Mouse (Mus musculus) neural tube, embryonic 15.5 days (tissue): Measurements from ENCODE around the gene Ola1. TPM values are rescaled to one million over a fixed set of nuclear protein-coding genes. Genes with fewer than 3 reads are reported as not detected.

Source experiments
- ATAC-seq: fragments of 200-750 bp; cut with Nextera tagmentation; 2 replicates; pipeline ENCODE4 v1.8.0; 2017; ENCODE audit warnings: mild to moderate bottlenecking, moderate TSS enrichment, moderate library complexity; ENCODE audit not compliant: low FRiP score
- H3K27ac ChIP-seq: fragments of 300-500 bp; sonication (generic); replicated peaks from 2 replicates; pipeline ENCODE4 v1.5.1; 2015; ENCODE audit warnings: mild to moderate bottlenecking, inconsistent platforms
- H3K27me3 ChIP-seq: fragments of 300-500 bp; sonication (generic); replicated peaks from 2 replicates; pipeline ENCODE4 v1.6.1; 2015; ENCODE audit warnings: inconsistent platforms
- H3K36me3 ChIP-seq: fragments of 300-500 bp; sonication (generic); 2 replicates; pipeline ENCODE4 v1.6.1; 2015; ENCODE audit warnings: inconsistent platforms
- H3K4me1 ChIP-seq: fragments of 300-500 bp; sonication (generic); 2 replicates; pipeline ENCODE4 v1.6.1; 2015; ENCODE audit warnings: inconsistent platforms
- H3K4me2 ChIP-seq: fragments of 300-500 bp; sonication (generic); 2 replicates; pipeline ENCODE4 v1.6.1; 2015; ENCODE audit warnings: inconsistent platforms, mild to moderate bottlenecking, moderate library complexity
- H3K4me3 ChIP-seq: fragments of 300-500 bp; sonication (generic); replicated peaks from 2 replicates; pipeline ENCODE4 v1.5.1; 2015; ENCODE audit warnings: mild to moderate bottlenecking, inconsistent platforms
- H3K9ac ChIP-seq: fragments of 300-500 bp; sonication (generic); replicated peaks from 2 replicates; pipeline ENCODE4 v1.6.1; 2015; ENCODE audit warnings: mild to moderate bottlenecking, inconsistent platforms
- H3K9me3 ChIP-seq: fragments of 300-500 bp; sonication (generic); replicated peaks from 2 replicates; pipeline ENCODE4 v1.6.1; 2016; ENCODE audit warnings: inconsistent platforms
- WGBS: fragments of 180-500 bp; shearing (Covaris S2); methylation state at CpG from one replicate; pipeline ENCODE4 v1.1.7; 2015; ENCODE audit warnings: mixed read lengths; 5-methylcytosine and 5-hydroxymethylcytosine counted together
- polyA plus RNA-seq: library from polyadenylated mRNA; unstranded; fragments of >200 nt; fragmentation: Nextera tagmentation; extraction: Ambion mirVana; gene quantifications from 2 replicates; pipeline ENCODE4 v1.2.1, GENCODE M21; 2015

The Ola1 gene
- polyA plus RNA-seq, 1 experiment from 2014 or later = 117 TPM

DNA sequence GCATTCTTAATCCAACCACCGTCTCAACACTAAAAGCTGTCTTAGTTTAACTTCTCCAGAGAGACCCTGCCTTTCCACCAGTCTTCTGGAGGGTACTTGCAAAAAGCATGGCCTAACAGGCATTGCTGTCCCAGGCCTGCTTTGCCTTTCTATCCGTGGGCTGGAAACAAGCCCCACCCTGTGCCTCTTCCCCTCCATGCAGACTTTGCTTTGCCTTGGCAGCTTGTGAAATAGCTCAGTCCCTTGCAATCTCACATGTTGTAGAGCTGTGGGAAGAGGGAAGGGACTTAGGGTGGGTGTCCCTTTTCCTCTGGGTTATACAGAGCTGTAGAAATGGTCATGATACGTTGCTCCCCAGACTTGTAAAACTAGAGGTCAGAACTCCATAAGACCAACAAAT is 12.4 kb upstream of the Ola1 start:
- H3K9me3 ChIP-seq = no peaks in the 10 kb centered on the region
- WGBS = 55% methylated on average over 3 of the region's 3 CpGs

DNA sequence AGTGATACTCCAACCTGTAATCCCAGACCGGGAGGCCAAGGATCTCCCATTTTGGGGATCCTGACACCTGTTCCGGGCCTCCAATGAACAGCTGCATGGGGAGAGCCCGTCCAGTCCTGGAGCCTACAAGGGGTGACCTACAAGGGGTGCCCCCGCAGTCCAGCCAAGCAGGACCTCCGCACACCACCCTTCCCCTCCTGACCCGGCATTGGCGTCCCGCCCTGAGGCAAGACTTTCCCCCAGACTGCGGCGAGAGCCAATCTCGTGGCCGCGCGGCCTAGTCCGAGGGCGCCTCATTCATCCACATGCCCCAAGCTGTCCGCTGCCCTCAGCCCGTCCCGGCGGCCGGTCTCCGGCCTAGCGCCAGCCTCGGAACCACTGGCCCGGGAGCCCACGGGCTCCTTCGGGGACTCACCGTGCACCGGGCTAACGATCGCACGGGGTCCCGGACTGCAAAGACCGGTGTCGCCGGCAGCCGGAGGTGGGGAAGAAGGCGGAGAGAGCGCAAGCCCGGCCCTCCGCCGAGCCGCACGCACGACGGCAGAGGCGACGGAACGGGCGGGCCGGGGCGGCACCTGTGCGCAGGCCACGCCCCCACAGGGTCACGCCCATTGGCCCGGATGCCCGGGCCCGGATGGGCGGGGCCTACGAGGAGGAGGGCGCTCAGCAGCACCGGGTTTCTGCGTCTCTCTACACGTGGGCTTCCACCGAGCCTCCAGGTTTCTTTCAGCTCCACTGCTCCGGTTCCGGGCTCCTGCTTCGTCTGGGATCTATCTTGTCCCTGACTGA is 4.7 kb downstream of the Ola1 start:
- Histone ChIP-seq H3K4me3 (peak overlapping the region; percentile 92), H3K9ac (peak overlapping the region; percentile 83), H3K4me2 (peak overlapping the region; percentile 88), H3K27ac (peak overlapping the region; percentile 51; the same call in 1 of the 2 replicates), H3K27me3 (no peaks in the 10 kb centered on the region), H3K4me1 (peaks cover 12% of the 10 kb centered on the region), H3K9me3 (no peaks in the 10 kb centered on the region), H3K36me3 (peaks cover 7% of the 10 kb centered on the region)
- peak; percentile 98 for ATAC-seq
- WGBS = under 1% methylated on average over 68 of the region's 68 CpGs

More for the DNA sequence above, 12.4 kb upstream of the Ola1 start:
- H3K9ac ChIP-seq = no peak overlapping the region
- no peak overlapping the region for H3K4me2 ChIP-seq
- ATAC-seq = no peak
- H3K4me3 ChIP-seq = no peak overlapping the region
- H3K27ac ChIP-seq = no peak overlapping the region
- no peaks in the 10 kb centered on the region for H3K36me3 ChIP-seq
- no peaks in the 10 kb centered on the region for H3K4me1 ChIP-seq
- H3K27me3 ChIP-seq = no peaks in the 10 kb centered on the region

DNA sequence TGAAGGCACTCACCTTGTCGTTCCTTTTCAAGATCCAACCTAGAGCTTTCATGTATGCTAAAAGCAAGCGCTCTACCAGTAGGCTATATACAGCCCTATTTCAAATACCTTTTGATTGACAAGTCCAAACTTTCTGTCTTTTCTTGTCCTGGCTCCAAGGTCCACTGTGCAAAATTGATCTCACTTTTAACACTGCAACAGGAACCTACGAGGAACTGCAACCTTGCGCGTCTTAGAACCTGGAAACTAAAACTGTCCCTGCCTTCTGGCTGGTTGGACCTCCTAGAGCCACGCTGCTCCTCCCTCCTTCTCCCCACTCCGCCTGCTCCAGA is 5.2 kb downstream of the Ola1 start:
- peaks cover 12% of the 10 kb centered on the region for H3K4me1 ChIP-seq
- no peak; the same call in 1 of the 2 replicates for ATAC-seq
- 27% methylated on average over 7 of the region's 7 CpGs for WGBS
- no peaks in the 10 kb centered on the region for H3K27me3 ChIP-seq
- H3K27ac ChIP-seq = no peak overlapping the region
- H3K4me3 ChIP-seq = peak overlapping the region; percentile 92
- no peaks in the 10 kb centered on the region for H3K9me3 ChIP-seq
- H3K36me3 ChIP-seq = peaks cover 7% of the 10 kb centered on the region
- H3K9ac ChIP-seq = peak overlapping the region; percentile 83
- peak overlapping the region; percentile 88 for H3K4me2 ChIP-seq

DNA sequence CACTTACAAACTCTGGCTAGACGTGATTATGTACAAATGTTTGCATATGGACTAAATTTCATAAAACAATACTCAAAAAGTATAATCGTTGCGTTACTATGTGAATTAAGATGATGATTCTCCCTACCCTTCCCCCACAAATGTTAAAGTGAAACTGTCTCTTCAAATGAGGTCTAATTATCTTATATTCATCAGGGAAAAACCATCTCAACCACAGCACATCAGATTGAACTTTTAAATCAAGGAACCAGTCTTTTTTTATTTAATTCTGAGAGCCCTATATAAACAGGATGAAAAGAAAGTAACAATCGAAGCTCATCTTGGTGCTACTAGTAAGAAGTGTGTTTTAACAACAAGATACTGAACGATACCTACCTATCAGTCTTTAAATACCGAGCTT is 14.4 kb downstream of the Ola1 start:
- no peak overlapping the region for H3K27ac ChIP-seq
- no peak for ATAC-seq
- no peaks in the 10 kb centered on the region for H3K4me1 ChIP-seq
- no peaks in the 10 kb centered on the region for H3K27me3 ChIP-seq
- no peaks in the 10 kb centered on the region; the same call in 1 of the 2 replicates for H3K36me3 ChIP-seq
- H3K9me3 ChIP-seq = no peaks in the 10 kb centered on the region
- no peak overlapping the region for H3K4me2 ChIP-seq
- no peak overlapping the region for H3K9ac ChIP-seq
- H3K4me3 ChIP-seq = no peak overlapping the region
- 91% methylated on average over 6 of the region's 6 CpGs for WGBS

DNA sequence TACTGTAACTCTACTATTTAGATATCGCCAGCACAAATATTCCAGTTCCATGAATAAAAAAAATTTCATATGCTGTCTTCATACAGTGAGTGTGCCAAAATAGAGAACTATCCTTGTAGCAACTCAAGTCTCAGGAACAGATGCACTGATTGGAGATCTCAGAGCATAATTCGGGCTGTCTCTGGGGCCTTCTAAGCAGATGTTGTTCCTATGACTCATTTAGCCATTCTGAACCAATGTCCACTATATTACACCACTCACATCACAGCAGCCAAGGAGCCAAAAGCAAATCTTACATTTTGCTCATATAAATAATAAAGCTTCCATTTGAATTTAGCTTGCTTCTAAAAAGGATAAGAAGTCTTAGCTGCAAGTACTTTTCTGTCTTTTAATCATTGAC is 30.2 kb downstream of the Ola1 start:
- 94% methylated on average over 2 of the region's 2 CpGs for WGBS
- no peaks in the 10 kb centered on the region for H3K4me1 ChIP-seq
- H3K9me3 ChIP-seq = no peaks in the 10 kb centered on the region
- H3K4me2 ChIP-seq = no peak overlapping the region
- no peaks in the 10 kb centered on the region for H3K27me3 ChIP-seq
- no peak overlapping the region for H3K9ac ChIP-seq
- no peaks in the 10 kb centered on the region for H3K36me3 ChIP-seq
- H3K4me3 ChIP-seq = no peak overlapping the region
- ATAC-seq = no peak
- H3K27ac ChIP-seq = no peak overlapping the region

DNA sequence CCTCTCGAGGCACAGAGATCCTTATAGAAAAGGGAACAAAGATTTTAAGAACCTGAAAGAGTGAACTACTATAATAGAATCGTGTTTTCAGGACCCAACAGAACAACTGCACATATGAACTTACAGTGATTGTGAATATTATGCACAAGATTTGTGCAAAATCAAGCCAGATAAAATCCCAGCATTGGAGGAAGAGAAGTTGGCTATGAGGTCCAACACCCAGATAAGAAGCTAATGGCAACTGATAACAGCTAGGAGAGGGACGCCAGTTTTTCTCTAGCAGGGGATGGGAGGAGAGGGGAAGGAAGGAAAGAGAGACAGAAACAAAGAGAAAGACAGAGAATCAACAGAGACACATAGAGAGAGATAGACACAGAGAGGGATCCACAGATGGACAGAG is 33.5 kb downstream of the Ola1 start:
- WGBS = 86% methylated on average over 3 of the region's 3 CpGs
- Histone ChIP-seq H3K36me3 (no peaks in the 10 kb centered on the region), H3K27ac (no peak overlapping the region), H3K4me1 (0 out of 2 replicates have a peak, but pooled peaks cover under 1% of the 10 kb centered on the region), H3K4me2 (no peak overlapping the region), H3K27me3 (no peaks in the 10 kb centered on the region), H3K9ac (no peak overlapping the region), H3K4me3 (no peak overlapping the region), H3K9me3 (no peaks in the 10 kb centered on the region)
- ATAC-seq = no peak

DNA sequence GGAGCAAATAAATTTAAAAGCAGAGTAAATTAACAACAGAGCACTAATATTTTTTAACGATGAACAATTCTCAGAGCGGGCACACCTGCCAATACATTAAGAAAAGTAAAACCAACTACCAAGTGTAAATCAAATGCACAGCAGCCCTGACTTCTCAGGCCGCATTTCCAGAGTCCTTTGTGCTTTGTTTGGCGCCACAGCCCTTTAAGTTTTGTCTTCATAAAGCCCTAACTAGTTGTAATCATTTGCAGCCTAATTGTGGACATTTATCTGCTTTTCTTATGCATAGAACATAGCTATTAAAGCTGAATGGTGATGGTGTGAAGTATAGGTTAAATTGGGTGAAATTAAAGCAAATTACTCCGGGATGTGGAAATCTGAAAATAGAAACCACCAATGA is 49.2 kb downstream of the Ola1 start:
- H3K4me1 ChIP-seq = no peaks in the 10 kb centered on the region
- H3K9ac ChIP-seq = no peak overlapping the region
- H3K36me3 ChIP-seq = no peaks in the 10 kb centered on the region
- H3K27me3 ChIP-seq = no peaks in the 10 kb centered on the region
- no peak overlapping the region for H3K4me3 ChIP-seq
- no peak for ATAC-seq
- 43% methylated on average over 5 of the region's 5 CpGs for WGBS
- no peak overlapping the region for H3K4me2 ChIP-seq
- H3K27ac ChIP-seq = no peak overlapping the region
- no peaks in the 10 kb centered on the region for H3K9me3 ChIP-seq

DNA sequence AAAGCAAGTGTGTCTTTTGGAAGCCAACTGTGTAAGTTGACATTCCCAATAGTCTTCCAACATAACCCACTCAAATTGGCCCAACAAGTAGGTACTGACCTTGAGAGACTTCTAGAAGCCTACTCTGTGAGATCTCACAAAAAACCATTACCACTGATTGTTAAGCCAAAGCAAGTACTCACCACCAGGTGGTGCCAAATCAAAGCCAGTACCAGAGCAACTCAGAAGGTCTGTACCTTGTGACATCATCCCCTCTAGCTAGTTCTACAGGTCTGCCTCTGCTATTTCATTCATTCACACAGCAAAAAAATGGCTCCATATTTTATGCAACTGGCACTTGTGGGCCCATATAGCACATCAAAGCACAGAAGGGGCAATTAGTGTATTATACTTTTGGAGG is 51.6 kb downstream of the Ola1 start:
- ATAC-seq = no peak
- Histone ChIP-seq H3K9me3 (no peaks in the 10 kb centered on the region), H3K9ac (no peak overlapping the region), H3K27me3 (no peaks in the 10 kb centered on the region), H3K27ac (no peak overlapping the region), H3K36me3 (no peaks in the 10 kb centered on the region), H3K4me2 (no peak overlapping the region), H3K4me3 (no peak overlapping the region), H3K4me1 (no peaks in the 10 kb centered on the region)

DNA sequence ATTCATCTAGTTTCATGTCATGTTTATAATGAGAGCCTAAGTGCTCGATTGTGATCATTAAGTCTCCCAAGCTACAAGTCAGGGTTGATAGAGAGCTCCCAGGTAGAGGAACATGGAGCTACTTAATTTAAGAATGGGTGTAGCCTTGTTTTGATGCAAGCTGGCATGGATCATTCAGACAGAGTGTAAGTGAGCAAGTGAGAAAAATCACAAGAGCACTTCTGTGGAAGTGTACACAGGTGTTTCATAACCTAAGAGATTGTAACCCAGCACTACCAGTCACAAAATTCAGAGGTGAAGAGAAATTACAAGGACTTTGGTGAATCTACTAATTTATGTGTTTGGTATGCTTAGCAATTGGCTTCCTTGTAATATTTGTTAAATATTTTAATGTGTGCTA is 54.1 kb downstream of the Ola1 start:
- ATAC-seq = no peak
- H3K36me3 ChIP-seq = no peaks in the 10 kb centered on the region
- H3K4me1 ChIP-seq = no peaks in the 10 kb centered on the region
- H3K4me2 ChIP-seq = no peak overlapping the region
- no peak overlapping the region for H3K27ac ChIP-seq
- no peaks in the 10 kb centered on the region for H3K9me3 ChIP-seq
- H3K27me3 ChIP-seq = no peaks in the 10 kb centered on the region
- H3K9ac ChIP-seq = no peak overlapping the region
- 84% methylated on average over 1 of the region's 1 CpGs for WGBS
- H3K4me3 ChIP-seq = no peak overlapping the region

DNA sequence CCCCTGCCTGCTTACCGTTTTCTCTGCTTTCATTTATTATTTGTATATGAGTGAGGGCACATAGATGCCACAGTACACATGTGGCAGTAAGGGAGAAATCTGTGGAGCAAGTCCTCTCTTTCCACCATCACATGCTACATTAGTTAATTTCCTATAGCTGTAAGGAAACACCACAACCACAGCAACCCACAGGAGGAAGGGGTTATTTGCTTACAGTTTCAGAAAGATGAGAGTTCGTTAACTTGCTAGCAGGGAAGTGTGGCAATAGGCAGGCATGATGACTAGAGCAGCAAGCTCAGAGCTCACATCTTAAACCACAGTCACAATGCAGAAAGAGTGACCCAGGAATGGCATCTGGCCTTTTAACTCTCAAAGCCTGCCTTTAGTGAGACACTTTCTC is 58.0 kb downstream of the Ola1 start:
- H3K36me3 ChIP-seq = peaks cover 6% of the 10 kb centered on the region
- no peak overlapping the region for H3K9ac ChIP-seq
- H3K4me2 ChIP-seq = no peak overlapping the region
- H3K9me3 ChIP-seq = no peaks in the 10 kb centered on the region
- no peak overlapping the region for H3K27ac ChIP-seq
- 0 out of 2 replicates have a peak, but pooled peaks cover 3% of the 10 kb centered on the region for H3K4me1 ChIP-seq
- 88% methylated on average over 2 of the region's 2 CpGs for WGBS
- no peak for ATAC-seq
- H3K4me3 ChIP-seq = no peak overlapping the region
- no peaks in the 10 kb centered on the region for H3K27me3 ChIP-seq

DNA sequence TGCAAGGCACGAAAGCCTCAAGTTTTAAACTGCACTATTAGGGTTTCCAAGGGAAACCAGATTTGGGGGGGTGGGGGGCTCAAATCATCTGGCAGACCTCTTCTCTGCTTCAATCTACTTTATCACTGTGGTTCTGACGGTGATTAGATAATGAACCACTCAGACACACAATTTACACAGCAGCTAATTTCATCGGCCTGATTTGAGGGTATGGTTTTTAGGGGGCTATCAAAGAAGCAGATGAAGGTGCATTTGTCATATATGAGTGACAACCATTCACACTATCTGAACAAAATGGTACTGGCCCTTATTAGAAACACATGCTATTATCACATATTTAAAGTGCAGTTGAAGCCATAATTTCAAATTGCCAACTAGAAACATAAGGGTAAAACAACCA is 61.5 kb downstream of the Ola1 start:
- Histone ChIP-seq H3K27me3 (no peaks in the 10 kb centered on the region), H3K9me3 (no peaks in the 10 kb centered on the region), H3K4me3 (no peak overlapping the region), H3K36me3 (peaks cover 11% of the 10 kb centered on the region), H3K4me1 (0 out of 2 replicates have a peak, but pooled peaks cover 3% of the 10 kb centered on the region), H3K27ac (no peak overlapping the region), H3K4me2 (no peak overlapping the region), H3K9ac (no peak overlapping the region)
- ATAC-seq = no peak
- WGBS = 72% methylated on average over 3 of the region's 3 CpGs

DNA sequence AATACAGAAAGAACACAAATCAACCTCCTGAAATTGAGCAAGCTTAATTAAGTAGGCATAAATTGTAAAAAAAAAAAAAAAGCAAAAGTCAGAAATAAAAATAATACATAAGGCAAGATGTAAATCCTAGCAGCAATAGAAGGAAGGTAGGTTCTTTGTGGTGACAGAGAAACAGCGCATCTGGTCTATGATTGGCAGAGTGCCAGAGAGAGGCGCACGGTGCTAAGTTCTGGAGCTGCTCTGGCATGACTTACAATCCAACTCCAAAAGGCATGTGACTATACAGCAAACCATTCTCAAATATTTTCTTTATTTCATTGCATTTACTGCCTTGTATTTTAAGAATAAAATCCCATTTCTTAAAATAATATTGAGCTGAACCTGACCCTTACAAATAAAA is 68.2 kb downstream of the Ola1 start:
- WGBS = 45% methylated on average over 3 of the region's 3 CpGs

More for the DNA sequence above, 68.2 kb downstream of the Ola1 start:
- H3K9me3 ChIP-seq = no peaks in the 10 kb centered on the region
- H3K27me3 ChIP-seq = no peaks in the 10 kb centered on the region
- no peak overlapping the region for H3K4me2 ChIP-seq
- no peak overlapping the region for H3K4me3 ChIP-seq
- no peak overlapping the region for H3K9ac ChIP-seq
- no peak overlapping the region for H3K27ac ChIP-seq
- no peaks in the 10 kb centered on the region for H3K4me1 ChIP-seq
- no peak for ATAC-seq
- H3K36me3 ChIP-seq = peaks cover 4% of the 10 kb centered on the region; the same call in 1 of the 2 replicates
